Mouse (Mus musculus) ES-E14 (cell line): ENCODE results near the gene Sele.

Source experiments
- CHD2 ChIP-seq: IDR thresholded peaks from 2 replicates; pipeline ENCODE4 v1.6.1; 2014; ENCODE audit warnings: mild to moderate bottlenecking, low read depth, low read length, inconsistent platforms
- HCFC1 ChIP-seq: IDR thresholded peaks from 2 replicates; pipeline ENCODE4 v1.6.1; 2012; ENCODE audit warnings: low read length, inconsistent platforms, borderline replicate concordance; ENCODE audit not compliant: insufficient read depth
- ZC3H11A ChIP-seq: IDR thresholded peaks from 2 replicates; pipeline ENCODE4 v1.6.1; 2012; ENCODE audit warnings: low read depth, mild to moderate bottlenecking, inconsistent platforms, low read length, borderline replicate concordance

DNA sequence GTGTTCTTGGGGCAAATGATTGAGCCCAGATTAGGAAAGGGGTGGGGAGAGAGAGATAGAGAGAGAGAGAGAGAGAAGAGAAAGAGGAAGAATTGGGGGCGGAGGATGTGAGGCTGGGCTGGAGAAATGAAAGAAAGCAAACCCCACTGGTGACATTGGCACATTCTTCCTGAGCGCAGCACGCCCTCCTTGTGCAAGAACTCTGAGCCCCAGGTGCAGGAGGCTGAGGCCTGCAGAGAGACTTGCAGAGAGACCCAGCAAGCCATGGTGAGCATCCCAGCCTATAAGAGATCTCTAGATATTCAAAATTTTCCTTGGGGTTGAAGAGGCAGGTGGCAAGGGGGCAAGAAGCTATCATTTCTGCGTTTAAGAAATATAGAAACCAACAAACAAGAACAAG lies 13.9 kb downstream of the Sele start, which contains the start of gene Sell:
- TF ChIP-seq CHD2 (no peak), ZC3H11A (no peak), HCFC1 (no peak)
